1 mouse cellular context compared by ENCODE assay signal in genomic region chr13:100681615-100682014, GRCm38 (mm10).
A peak's percentile ranks its signal among the peaks of the same experiment; 100 is the strongest.
TF ChIP-seq lines count a peak whose summit lies in the region.

No protein-coding gene starts in this region.

TF ChIP-seq in MEL, 35 proteins besides CTCF, POLR2A, EP300 and RAD21 (continued from another document):
- TF ChIP-seq SIN3A (IDR thresholded peaks at IDR 0.05; ENCODE audit: low read length), result peak; percentile 51; the same call in 1 of the 2 replicates
- TF ChIP-seq MXI1 (IDR thresholded peaks at IDR 0.05; ENCODE audit: low read depth, low read length), result 0 out of 2 replicates have a peak, but pooled peaks have one; percentile 44
- no peak for TF ChIP-seq USF1 (IDR thresholded peaks at IDR 0.05; ENCODE audit: low read depth, low read length)
TF ChIP-seq in MEL: peak in this region for 7.
